ENCODE assay signal across 11 mouse cellular contexts in genomic region chr11:20468319-20469018, GRCm38 (mm10).
A peak's percentile ranks its signal among the peaks of the same experiment; 100 is the strongest.
DNase-seq lines count a peak whose midpoint lies in the region; ATAC-seq and TF ChIP-seq lines count a peak whose summit lies in the region.
"Had no signal": no experiment of that assay in that cellular context is flagged by ENCODE, and none has a peak within 500 bp of the region (broad histone marks: within the 10 kb centered on the region; RNA-seq: fewer than 3 reads in every experiment).

No protein-coding gene starts in this region.

- no peaks in the 10 kb centered on the region; the same call in 1 of the 2 replicates for H3K4me1 ChIP-seq in heart, embryonic 12.5 days (replicated peaks)
- H3K4me1 ChIP-seq in megakaryocyte, embryonic 14.5 days = peaks cover 49% of the 10 kb centered on the region
- no peaks in the 10 kb centered on the region for H3K4me1 ChIP-seq in hindbrain, postnatal 0 days (ENCODE audit: insufficient read depth, low read length)

- H3K79me3 ChIP-seq in C2C12 (ENCODE audit: low read depth) = no peaks in the 10 kb centered on the region

- H3K9ac ChIP-seq in heart, embryonic 12.5 days = no peak overlapping the region
- no peak overlapping the region for H3K9ac ChIP-seq in hindbrain, postnatal 0 days (replicated peaks; ENCODE audit: low read length)
- H3K9ac ChIP-seq: heart, embryonic 15.5 days had no signal

- WGBS in heart, embryonic 12.5 days = 71% methylated on average over 12 of the region's 12 CpGs
- WGBS in hindbrain, postnatal 0 days = 85% methylated on average over 12 of the region's 12 CpGs

- no peak for TF ChIP-seq CTCF in C2C12 (IDR thresholded peaks at IDR 0.05; ENCODE audit: control insufficient read depth, insufficient read depth, insufficient read length)
- no peak for TF ChIP-seq CTCF in hindbrain, postnatal 0 days (IDR thresholded peaks at IDR 0.05; ENCODE audit: low read depth)

- H3K4me2 ChIP-seq in heart, embryonic 12.5 days = no peak overlapping the region
- H3K4me2 ChIP-seq in hindbrain, postnatal 0 days (ENCODE audit: low read depth, low read length) = no peak overlapping the region
- H3K4me2 ChIP-seq: heart, embryonic 15.5 days had no signal

- no peak overlapping the region for H3K4me3 ChIP-seq in heart, embryonic 12.5 days
- H3K4me3 ChIP-seq in C2C12 (ENCODE audit: insufficient read depth, poor library complexity, severe bottlenecking) = no peak overlapping the region
- H3K4me3 ChIP-seq in megakaryocyte, embryonic 14.5 days (replicated peaks) = peak overlapping the region; percentile 71
- H3K4me3 ChIP-seq in hindbrain, postnatal 0 days (ENCODE audit: low read length) = no peak overlapping the region
- H3K4me3 ChIP-seq: heart, embryonic 15.5 days had no signal

- no peaks in the 10 kb centered on the region for H3K9me3 ChIP-seq in heart, embryonic 12.5 days (replicated peaks)
- no peaks in the 10 kb centered on the region for H3K9me3 ChIP-seq in megakaryocyte, embryonic 14.5 days
- no peaks in the 10 kb centered on the region for H3K9me3 ChIP-seq in hindbrain, postnatal 0 days (ENCODE audit: low read length)
- H3K9me3 ChIP-seq: heart, embryonic 15.5 days had no signal

- no peak overlapping the region for H3K27ac ChIP-seq in heart, embryonic 12.5 days (ENCODE audit: poor library complexity, severe bottlenecking)
- H3K27ac ChIP-seq in hindbrain, postnatal 0 days = no peak overlapping the region
- H3K27ac ChIP-seq: heart, embryonic 15.5 days had no signal

- DNase-seq in heart, adult 8-10 months (ENCODE audit: low spot score) = peak; percentile 31
- no peak for DNase-seq in hindbrain, postnatal 0 days (ENCODE audit: low spot score)
- no peak for DNase-seq in cerebellum, postnatal 10 days
- no peak for DNase-seq in urinary bladder, postnatal 14 days (ENCODE audit: low spot score)
- DNase-seq: cerebellum, adult 11-12 months had no signal

- no peaks in the 10 kb centered on the region for H3K79me2 ChIP-seq in C2C12 (ENCODE audit: control insufficient read depth, insufficient read depth)

- H3ac ChIP-seq in C2C12 (ENCODE audit: control insufficient read depth, insufficient read length, low read depth) = no peak overlapping the region

- ATAC-seq in heart, embryonic 12.5 days (ENCODE audit: insufficient number of reproducible peaks, low FRiP score) = no peak
- peak; percentile 92 for ATAC-seq in granulocyte monocyte progenitor cell, adult 5-6 weeks (replicated peaks; ENCODE audit: poor library complexity, severe bottlenecking)
- ATAC-seq in hindbrain, postnatal 0 days = no peak
- ATAC-seq: midbrain, embryonic 16.5 days had no signal

- no peaks in the 10 kb centered on the region for H3K36me3 ChIP-seq in heart, embryonic 12.5 days
- no peaks in the 10 kb centered on the region for H3K36me3 ChIP-seq in C2C12 (ENCODE audit: control insufficient read depth, insufficient read depth)
- no peaks in the 10 kb centered on the region for H3K36me3 ChIP-seq in megakaryocyte, embryonic 14.5 days (replicated peaks; ENCODE audit: low read length)
- H3K36me3 ChIP-seq in hindbrain, postnatal 0 days (ENCODE audit: insufficient read depth, low read length) = no peaks in the 10 kb centered on the region
- H3K36me3 ChIP-seq: heart, embryonic 15.5 days had no signal

- peaks cover 18% of the 10 kb centered on the region for H3K27me3 ChIP-seq in heart, embryonic 12.5 days (replicated peaks)
- no peaks in the 10 kb centered on the region for H3K27me3 ChIP-seq in C2C12 (ENCODE audit: control insufficient read depth, insufficient read depth, insufficient read length)
- peaks cover 14% of the 10 kb centered on the region for H3K27me3 ChIP-seq in megakaryocyte, embryonic 14.5 days (replicated peaks)
- H3K27me3 ChIP-seq in hindbrain, postnatal 0 days (ENCODE audit: insufficient read depth, low read length) = no peaks in the 10 kb centered on the region

TF ChIP-seq in C2C12, 6 proteins besides CTCF, POLR2A, EP300 and RAD21:
- TF ChIP-seq MYOD1 (IDR thresholded peaks at IDR 0.05; ENCODE audit: control insufficient read depth, insufficient read length, low read depth) = peak; percentile 81
- no peak for TF ChIP-seq MYOG (IDR thresholded peaks at IDR 0.05; ENCODE audit: control insufficient read depth, extremely low read depth, insufficient read length)
